19 mouse cellular contexts compared by ENCODE assay signal in the genomic region with DNA sequence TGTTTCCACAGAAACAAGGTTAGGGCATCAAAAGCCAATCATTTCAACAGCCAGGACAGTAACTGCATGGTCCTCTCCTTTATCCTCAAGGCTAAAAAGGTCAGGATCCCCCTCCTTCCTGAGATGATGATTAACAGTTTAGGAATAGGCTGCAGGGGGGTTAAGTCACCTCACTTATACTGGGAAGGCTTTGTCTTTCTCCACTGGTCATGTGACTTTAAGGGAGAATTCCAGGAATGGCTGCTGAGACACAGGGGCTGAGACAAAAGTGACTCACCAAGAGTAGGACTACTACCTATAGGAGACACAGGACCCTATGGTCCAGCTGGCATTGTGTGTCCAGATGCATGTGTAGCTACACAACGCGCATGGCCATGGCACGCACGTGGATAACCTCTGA. TPM values are rescaled to one million over a fixed set of nuclear protein-coding genes. Genes with fewer than 3 reads are reported as not detected.
"Had no signal": no experiment of that assay in that cellular context is flagged by ENCODE, and none has a peak within 500 bp of the region (broad histone marks: within the 10 kb centered on the region; RNA-seq: fewer than 3 reads in every experiment).

No protein-coding gene starts in this region.

- H3K27me3 ChIP-seq: limb, embryonic 15.5 days; midbrain, embryonic 12.5 days had no signal

- H3K4me3 ChIP-seq: layer of hippocampus, adult 2 months; limb, embryonic 15.5 days; liver, embryonic 12.5 days; midbrain, embryonic 12.5 days had no signal

- H3K36me3 ChIP-seq: limb, embryonic 15.5 days; liver, embryonic 12.5 days; midbrain, embryonic 12.5 days had no signal

- H3K9me3 ChIP-seq: limb, embryonic 15.5 days; liver, embryonic 12.5 days; midbrain, embryonic 12.5 days had no signal

- H3K9ac ChIP-seq: limb, embryonic 15.5 days; liver, embryonic 12.5 days; lung, embryonic 14.5 days; midbrain, embryonic 12.5 days had no signal

- H3K27ac ChIP-seq: kidney, postnatal 0 days; layer of hippocampus, adult 2 months; limb, embryonic 15.5 days; liver, embryonic 12.5 days; midbrain, embryonic 12.5 days had no signal

- H3K4me1 ChIP-seq: limb, embryonic 15.5 days; midbrain, embryonic 12.5 days had no signal

- DNase-seq: kidney, adult 11 months; kidney, postnatal 4 days; lung, embryonic 14.5 days; lung, postnatal 10 days; lung, postnatal 4 days; right cerebral cortex, postnatal 14 days; thymus, postnatal 36 days had no signal

- ATAC-seq: liver, embryonic 12.5 days; midbrain, embryonic 16.5 days had no signal

- H3K4me2 ChIP-seq: limb, embryonic 15.5 days; liver, embryonic 12.5 days; lung, embryonic 14.5 days; midbrain, embryonic 12.5 days had no signal

RNA-seq across cellular contexts. Expression of gene Trim69, which starts 32.9 kb away (rescaled TPM):
- polyA plus RNA-seq: kidney, postnatal 0 days; limb, embryonic 11.5 days; liver, embryonic 12.5 days; lung, embryonic 14.5 days; midbrain, embryonic 12.5 days; midbrain, embryonic 16.5 days; neural tube, embryonic 14.5 days; spleen, adult 2 months had no signal

RNA-seq across cellular contexts. Expression of gene Patl2, which starts 58.4 kb away (rescaled TPM):
- polyA plus RNA-seq: limb, embryonic 11.5 days; limb, embryonic 15.5 days; lung, embryonic 14.5 days; midbrain, embryonic 12.5 days; midbrain, embryonic 16.5 days; stomach, embryonic 16.5 days had no signal

RNA-seq across cellular contexts. Expression of gene Terb2, which starts 58.4 kb away (rescaled TPM):
- polyA plus RNA-seq: kidney, postnatal 0 days; limb, embryonic 11.5 days; limb, embryonic 15.5 days; liver, embryonic 12.5 days; liver, embryonic 16.5 days; lung, embryonic 14.5 days; midbrain, embryonic 12.5 days; midbrain, embryonic 16.5 days; neural tube, embryonic 14.5 days; spleen, adult 2 months; stomach, embryonic 16.5 days; thymus, postnatal 0 days had no signal
